Mouse (Mus musculus): ENCODE measurements around the gene Gpatch8. TPM values are rescaled to one million over a fixed set of nuclear protein-coding genes. Genes with fewer than 3 reads are reported as not detected.

The Gpatch8 gene
- total and polyA plus RNA-seq, 3 experiments = 11.7 to 18.0 (median 14.8) TPM

DNA sequence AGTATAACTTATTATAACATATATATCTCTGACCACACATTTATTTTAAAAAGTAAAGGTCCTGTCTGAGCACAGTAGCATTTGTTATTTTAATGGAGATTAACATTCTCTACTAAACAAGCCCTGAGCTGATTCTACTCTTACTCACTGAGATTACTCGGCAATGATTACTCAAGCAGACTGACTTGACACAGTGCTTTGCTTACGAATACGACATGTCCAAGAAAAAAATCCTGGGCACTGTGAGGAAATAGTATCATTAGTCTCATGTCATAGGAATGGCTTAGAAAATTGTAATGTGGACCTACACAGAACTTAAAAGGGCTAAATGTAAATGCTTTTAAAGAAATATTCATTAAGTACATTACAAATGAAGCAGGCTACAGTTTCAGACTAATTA, 20.0 kb downstream of the Gpatch8 start:
- Histone ChIP-seq H3K27ac (no peak overlapping the region), H3K4me1 (ENCODE audit: control insufficient read depth, insufficient read depth, low read length) (peaks cover 4% of the 10 kb centered on the region), H3K4me3 (no peak overlapping the region), H3K27me3 (ENCODE audit: control insufficient read depth, insufficient read depth, low read length) (no peaks in the 10 kb centered on the region), H3K9ac (ENCODE audit: low read depth, low read length) (no peak overlapping the region), H3K79me2 (replicated peaks; ENCODE audit: control insufficient read depth, insufficient read depth, low read length) (peaks cover 1% of the 10 kb centered on the region; the same call in 1 of the 2 replicates), H3K36me3 (ENCODE audit: control insufficient read depth, insufficient read depth, low read length) (peaks cover 8% of the 10 kb centered on the region)
- DNase-seq = no peak
- WGBS = 59% methylated on average over 3 of the region's 3 CpGs
- TF ChIP-seq CTCF (IDR thresholded peaks at IDR 0.05) (no peak), EP300 (IDR thresholded peaks at IDR 0.05; ENCODE audit: insufficient read depth, low read depth, low read length) (no peak), POLR2A (IDR thresholded peaks at IDR 0.05; ENCODE audit: insufficient read depth, low read depth, low read length) (no peak)
- intact Hi-C loops (cut with DNase I) = no loop called here

DNA sequence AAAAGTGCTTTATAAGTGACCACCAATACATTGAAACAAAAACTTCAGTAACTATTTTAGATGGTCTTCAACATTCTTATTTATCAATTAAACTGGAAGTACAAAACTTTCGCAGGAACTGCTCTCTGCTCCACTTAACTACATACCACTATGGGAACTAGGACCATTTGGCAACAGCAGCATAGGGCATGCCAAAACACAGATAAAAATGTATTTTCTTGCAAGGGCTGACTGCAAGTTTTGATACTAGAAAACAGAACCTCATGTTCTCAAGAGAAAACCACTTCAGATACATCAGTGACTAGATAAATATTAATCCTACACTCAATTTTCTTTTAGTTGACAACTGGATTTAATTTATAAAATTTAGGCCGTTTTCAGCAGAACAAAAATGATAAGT, 22.1 kb downstream of the Gpatch8 start:
- no peak overlapping the region for H3K4me3 ChIP-seq
- DNase-seq = no peak
- 52% methylated on average over 2 of the region's 2 CpGs for WGBS
- no peak overlapping the region for H3K9ac ChIP-seq (ENCODE audit: low read depth, low read length)
- peaks cover 4% of the 10 kb centered on the region for H3K4me1 ChIP-seq (ENCODE audit: control insufficient read depth, insufficient read depth, low read length)
- TF ChIP-seq POLR2A (IDR thresholded peaks at IDR 0.05; ENCODE audit: insufficient read depth, low read depth, low read length) (no peak), CTCF (IDR thresholded peaks at IDR 0.05) (no peak), EP300 (IDR thresholded peaks at IDR 0.05; ENCODE audit: insufficient read depth, low read depth, low read length) (no peak)
- H3K27me3 ChIP-seq (ENCODE audit: control insufficient read depth, insufficient read depth, low read length) = no peaks in the 10 kb centered on the region
- H3K36me3 ChIP-seq (ENCODE audit: control insufficient read depth, insufficient read depth, low read length) = peaks cover 8% of the 10 kb centered on the region
- H3K27ac ChIP-seq = no peak overlapping the region
- peaks cover 1% of the 10 kb centered on the region; the same call in 1 of the 2 replicates for H3K79me2 ChIP-seq (replicated peaks; ENCODE audit: control insufficient read depth, insufficient read depth, low read length)
- intact Hi-C loops (cut with DNase I) = no loop called here

DNA sequence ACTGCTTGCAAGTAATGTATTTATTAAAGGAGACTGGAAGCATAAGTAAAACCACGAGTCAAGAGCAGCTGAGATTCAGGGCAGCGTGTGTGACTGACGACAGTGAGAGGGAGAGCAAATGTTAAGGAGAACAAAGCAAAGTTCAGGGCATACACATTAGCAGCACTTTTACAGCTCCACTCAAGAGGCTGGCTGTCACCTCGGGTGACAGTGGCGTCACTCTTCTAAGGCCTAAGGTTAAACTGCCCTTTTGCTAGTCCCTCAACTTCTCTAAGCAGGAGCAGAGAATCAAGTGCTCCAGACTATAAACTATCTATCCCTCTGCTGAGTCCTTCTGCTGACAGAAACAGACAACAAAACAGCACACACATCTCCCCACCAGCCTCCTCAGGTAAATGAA, 24.8 kb downstream of the Gpatch8 start:
- no peak for DNase-seq
- Histone ChIP-seq H3K4me3 (no peak overlapping the region), H3K36me3 (ENCODE audit: control insufficient read depth, insufficient read depth, low read length) (peaks cover 5% of the 10 kb centered on the region), H3K79me2 (replicated peaks; ENCODE audit: control insufficient read depth, insufficient read depth, low read length) (peaks cover 4% of the 10 kb centered on the region; the same call in 1 of the 2 replicates), H3K9ac (ENCODE audit: low read depth, low read length) (no peak overlapping the region), H3K27me3 (ENCODE audit: control insufficient read depth, insufficient read depth, low read length) (no peaks in the 10 kb centered on the region), H3K4me1 (ENCODE audit: control insufficient read depth, insufficient read depth, low read length) (peaks cover 4% of the 10 kb centered on the region), H3K27ac (peak overlapping the region; percentile 40)
- TF ChIP-seq POLR2A (IDR thresholded peaks at IDR 0.05; ENCODE audit: insufficient read depth, low read depth, low read length) (no peak), CTCF (IDR thresholded peaks at IDR 0.05) (no peak), EP300 (IDR thresholded peaks at IDR 0.05; ENCODE audit: insufficient read depth, low read depth, low read length) (no peak)
- 46% methylated on average over 5 of the region's 5 CpGs for WGBS
- intact Hi-C loops (cut with DNase I) = no loop called here

DNA sequence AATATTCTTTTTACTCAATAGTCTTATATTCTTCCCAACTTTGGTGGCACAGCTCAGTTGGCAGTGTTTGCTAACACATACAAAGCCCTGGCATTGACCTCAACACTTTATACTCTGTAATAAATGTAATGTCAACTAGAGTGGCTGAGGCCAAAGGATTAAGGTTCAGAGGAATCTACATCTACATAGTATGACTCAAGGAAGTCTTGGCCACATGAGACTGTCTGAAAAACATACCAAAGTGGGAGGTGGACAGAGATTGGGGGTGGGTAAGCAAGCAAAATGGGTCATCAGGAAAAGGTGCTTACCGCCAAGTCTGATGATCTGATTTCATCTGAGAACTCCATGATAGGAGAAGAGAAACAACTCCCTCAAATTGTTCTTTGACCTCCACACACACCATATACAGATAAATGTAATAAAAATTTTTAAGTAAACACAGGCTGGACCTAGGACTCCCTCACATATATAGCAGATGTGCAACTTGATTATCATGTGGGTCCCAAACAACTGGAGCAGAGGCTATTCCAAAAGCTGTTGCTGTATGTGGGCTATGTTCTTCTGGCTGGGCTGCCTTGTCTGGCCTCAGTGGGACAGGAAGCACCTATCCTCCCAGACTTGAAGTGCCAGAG, 41.3 kb downstream of the Gpatch8 start:
- no peak overlapping the region for H3K9ac ChIP-seq (ENCODE audit: low read depth, low read length)
- no peak overlapping the region for H3K27ac ChIP-seq
- DNase-seq = no peak
- TF ChIP-seq CTCF (IDR thresholded peaks at IDR 0.05) = no peak
- no peak for TF ChIP-seq EP300 (IDR thresholded peaks at IDR 0.05; ENCODE audit: insufficient read depth, low read depth, low read length)
- no peak for TF ChIP-seq POLR2A (IDR thresholded peaks at IDR 0.05; ENCODE audit: insufficient read depth, low read depth, low read length)
- WGBS = 76% methylated on average over 1 of the region's 1 CpGs
- H3K4me1 ChIP-seq (ENCODE audit: control insufficient read depth, insufficient read depth, low read length) = no peaks in the 10 kb centered on the region
- intact Hi-C loops (cut with DNase I) = no loop called here
- H3K36me3 ChIP-seq (ENCODE audit: control insufficient read depth, insufficient read depth, low read length) = peaks cover 4% of the 10 kb centered on the region
- peaks cover 3% of the 10 kb centered on the region for H3K79me2 ChIP-seq (replicated peaks; ENCODE audit: control insufficient read depth, insufficient read depth, low read length)
- H3K4me3 ChIP-seq = no peak overlapping the region
- no peaks in the 10 kb centered on the region for H3K27me3 ChIP-seq (ENCODE audit: control insufficient read depth, insufficient read depth, low read length)

DNA sequence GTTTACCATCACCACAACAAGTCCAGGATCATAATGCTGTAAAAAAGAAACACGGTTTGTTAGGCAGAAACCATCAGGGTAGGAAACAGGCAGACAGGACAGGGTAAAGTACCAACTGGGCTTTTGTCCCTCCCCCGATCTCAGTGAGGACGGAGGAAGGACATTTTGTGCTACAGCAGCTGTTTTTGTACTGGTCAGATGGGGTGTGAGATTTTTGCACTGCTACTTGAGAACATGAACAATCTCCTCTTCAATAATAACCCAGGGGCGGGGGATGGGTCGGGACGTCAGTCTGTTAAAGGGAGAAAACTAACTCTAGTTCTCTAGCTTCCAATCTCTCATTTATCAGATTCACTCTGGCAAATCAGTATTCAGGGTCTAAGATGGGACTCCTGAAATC, 46.0 kb downstream of the Gpatch8 start:
- peaks cover 4% of the 10 kb centered on the region for H3K36me3 ChIP-seq (ENCODE audit: control insufficient read depth, insufficient read depth, low read length)
- no peaks in the 10 kb centered on the region for H3K27me3 ChIP-seq (ENCODE audit: control insufficient read depth, insufficient read depth, low read length)
- intact Hi-C loops (cut with DNase I) = no loop called here
- 58% methylated on average over 6 of the region's 6 CpGs for WGBS
- H3K4me3 ChIP-seq = no peak overlapping the region
- peak overlapping the region; percentile 3; the same call in 1 of the 2 replicates for H3K27ac ChIP-seq
- no peaks in the 10 kb centered on the region for H3K4me1 ChIP-seq (ENCODE audit: control insufficient read depth, insufficient read depth, low read length)
- peaks cover under 1% of the 10 kb centered on the region; the same call in 1 of the 2 replicates for H3K79me2 ChIP-seq (replicated peaks; ENCODE audit: control insufficient read depth, insufficient read depth, low read length)
- H3K9ac ChIP-seq (ENCODE audit: low read depth, low read length) = no peak overlapping the region
- DNase-seq = no peak
- TF ChIP-seq POLR2A (IDR thresholded peaks at IDR 0.05; ENCODE audit: insufficient read depth, low read depth, low read length) (no peak), CTCF (IDR thresholded peaks at IDR 0.05) (no peak), EP300 (IDR thresholded peaks at IDR 0.05; ENCODE audit: insufficient read depth, low read depth, low read length) (no peak)

DNA sequence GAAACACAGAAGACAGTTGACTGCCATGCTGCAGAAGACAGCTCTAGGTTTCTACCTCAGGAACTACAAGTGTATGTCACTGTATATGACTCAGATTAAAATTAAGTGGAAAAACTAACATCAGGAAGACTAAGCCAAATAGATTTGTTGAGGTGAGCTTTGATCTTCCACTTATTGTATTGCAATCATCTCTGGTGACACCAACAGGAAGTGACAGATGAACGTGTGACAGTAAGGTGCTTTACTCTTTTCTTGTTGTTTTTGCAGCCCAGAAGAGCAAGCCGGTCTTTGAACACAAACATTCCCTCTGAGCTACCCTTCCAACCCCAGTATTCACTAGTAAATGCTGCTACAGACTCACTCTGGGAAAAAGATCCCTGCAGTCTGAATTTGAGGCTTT, 59.5 kb downstream of the Gpatch8 start:
- 46% methylated on average over 2 of the region's 2 CpGs for WGBS
- Histone ChIP-seq H3K36me3 (ENCODE audit: control insufficient read depth, insufficient read depth, low read length) (peaks cover 9% of the 10 kb centered on the region; the same call in 1 of the 2 replicates), H3K4me1 (ENCODE audit: control insufficient read depth, insufficient read depth, low read length) (no peaks in the 10 kb centered on the region; the same call in 1 of the 2 replicates), H3K9ac (ENCODE audit: low read depth, low read length) (no peak overlapping the region), H3K79me2 (replicated peaks; ENCODE audit: control insufficient read depth, insufficient read depth, low read length) (no peaks in the 10 kb centered on the region), H3K4me3 (no peak overlapping the region), H3K27ac (no peak overlapping the region), H3K27me3 (ENCODE audit: control insufficient read depth, insufficient read depth, low read length) (no peaks in the 10 kb centered on the region)
- intact Hi-C loops (cut with DNase I) = no loop called here
- TF ChIP-seq CTCF (IDR thresholded peaks at IDR 0.05) = no peak
- no peak for TF ChIP-seq EP300 (IDR thresholded peaks at IDR 0.05; ENCODE audit: insufficient read depth, low read depth, low read length)
- TF ChIP-seq POLR2A (IDR thresholded peaks at IDR 0.05; ENCODE audit: insufficient read depth, low read depth, low read length) = no peak
- DNase-seq = no peak
